In genomic region chr5:102266451-102266850, GRCm38 (mm10) we compare ENCODE assay signal across 21 mouse cellular contexts.
A peak's percentile ranks its signal among the peaks of the same experiment; 100 is the strongest.
DNase-seq lines count a peak whose midpoint lies in the region; ATAC-seq and TF ChIP-seq lines count a peak whose summit lies in the region.
"Had no signal": no experiment of that assay in that cellular context is flagged by ENCODE, and none has a peak within 500 bp of the region (broad histone marks: within the 10 kb centered on the region; RNA-seq: fewer than 3 reads in every experiment).

No protein-coding gene starts in this region.

- peak; percentile 43; the same call in 1 of the 2 replicates for ATAC-seq in kidney, embryonic 14.5 days (ENCODE audit: low FRiP score, low TSS enrichment)
- ATAC-seq in limb, embryonic 11.5 days (ENCODE audit: insufficient number of reproducible peaks, low FRiP score, low TSS enrichment, low read depth) = no peak
- no peak; the same call in 1 of the 2 replicates for ATAC-seq in limb, embryonic 13.5 days (ENCODE audit: low FRiP score, low read depth)
- ATAC-seq: activated CD4-positive, CD25-positive, alpha-beta regulatory T cell, adult 4 months; forebrain, embryonic 16.5 days; inflammation-experienced regulatory T-cells, adult 6 months; Patski had no signal

- TF ChIP-seq CTCF in gastrocnemius, adult 2 months (IDR thresholded peaks at IDR 0.05) = no peak

- no peak overlapping the region for H3K27ac ChIP-seq in kidney, embryonic 14.5 days (ENCODE audit: low read depth, low read length)
- H3K27ac ChIP-seq in limb, embryonic 11.5 days (replicated peaks; ENCODE audit: low read depth, low read length) = no peak overlapping the region
- no peak overlapping the region for H3K27ac ChIP-seq in limb, embryonic 10.5 days
- peak overlapping the region; percentile 39; the same call in 1 of the 2 replicates for H3K27ac ChIP-seq in limb, embryonic 13.5 days
- H3K27ac ChIP-seq in gastrocnemius, adult 2 months = no peak overlapping the region
- H3K27ac ChIP-seq: embryonic facial prominence, embryonic 13.5 days; forebrain, embryonic 12.5 days; heart, embryonic 13.5 days; hindbrain, embryonic 12.5 days had no signal

- intact Hi-C loops in gastrocnemius, adult 2 months (cut with DNase I) = no loop called here

- H3K27me3 ChIP-seq in kidney, embryonic 14.5 days (ENCODE audit: control insufficient read depth, insufficient read depth, low read length) = no peaks in the 10 kb centered on the region
- no peaks in the 10 kb centered on the region for H3K27me3 ChIP-seq in limb, embryonic 11.5 days (ENCODE audit: control insufficient read depth, insufficient read depth, low read length)
- H3K27me3 ChIP-seq in limb, embryonic 10.5 days (ENCODE audit: low read depth, poor library complexity, severe bottlenecking) = no peaks in the 10 kb centered on the region
- H3K27me3 ChIP-seq in limb, embryonic 13.5 days = no peaks in the 10 kb centered on the region
- H3K27me3 ChIP-seq: embryonic facial prominence, embryonic 13.5 days; forebrain, embryonic 12.5 days; heart, embryonic 13.5 days; hindbrain, embryonic 12.5 days had no signal

- DNase-seq in embryo, embryonic 10.5 days (ENCODE audit: low spot score) = peak; percentile 31
- DNase-seq in embryo, embryonic 10 days (ENCODE audit: low spot score) = no peak
- no peak for DNase-seq in kidney, adult 18-20 months
- peak; percentile 26 for DNase-seq in limb, embryonic 11.5 days (ENCODE audit: low spot score)
- no peak for DNase-seq in limb, embryonic 10.5 days (ENCODE audit: low spot score)
- no peak for DNase-seq in gastrocnemius, adult 2 months
- DNase-seq: adrenal gland, postnatal 25 days; cerebellum, adult 8-10 months; cerebellum, postnatal 14 days; gastrocnemius, postnatal 25 days; heart, postnatal 4 days had no signal

- no peaks in the 10 kb centered on the region for H3K36me3 ChIP-seq in kidney, embryonic 14.5 days (ENCODE audit: control insufficient read depth, insufficient read depth, low read length)
- H3K36me3 ChIP-seq in limb, embryonic 11.5 days (ENCODE audit: control insufficient read depth, insufficient read depth, low read length) = no peaks in the 10 kb centered on the region
- H3K36me3 ChIP-seq in limb, embryonic 10.5 days = no peaks in the 10 kb centered on the region
- no peaks in the 10 kb centered on the region for H3K36me3 ChIP-seq in limb, embryonic 13.5 days
- H3K36me3 ChIP-seq: embryonic facial prominence, embryonic 13.5 days; forebrain, embryonic 12.5 days; heart, embryonic 13.5 days; hindbrain, embryonic 12.5 days had no signal

- 34% methylated on average over 11 of the region's 11 CpGs for WGBS in kidney, embryonic 14.5 days
- 68% methylated on average over 11 of the region's 11 CpGs for WGBS in limb, embryonic 11.5 days
- 71% methylated on average over 11 of the region's 11 CpGs for WGBS in limb, embryonic 10.5 days
- 59% methylated on average over 11 of the region's 11 CpGs for WGBS in limb, embryonic 13.5 days

- no peaks in the 10 kb centered on the region for H3K4me1 ChIP-seq in kidney, embryonic 14.5 days (ENCODE audit: control insufficient read depth, insufficient read depth, low read length)
- no peaks in the 10 kb centered on the region for H3K4me1 ChIP-seq in limb, embryonic 11.5 days (ENCODE audit: control insufficient read depth, insufficient read depth, low read length)
- peaks cover 13% of the 10 kb centered on the region; the same call in 1 of the 2 replicates for H3K4me1 ChIP-seq in limb, embryonic 10.5 days
- peaks cover 16% of the 10 kb centered on the region for H3K4me1 ChIP-seq in limb, embryonic 13.5 days
- H3K4me1 ChIP-seq: forebrain, embryonic 12.5 days; heart, embryonic 13.5 days had no signal

- H3K4me2 ChIP-seq in kidney, embryonic 14.5 days (replicated peaks; ENCODE audit: low read depth, low read length) = no peak overlapping the region
- no peak overlapping the region for H3K4me2 ChIP-seq in limb, embryonic 11.5 days (ENCODE audit: low read depth, severe bottlenecking)
- no peak overlapping the region for H3K4me2 ChIP-seq in limb, embryonic 13.5 days (replicated peaks)
- H3K4me2 ChIP-seq: embryonic facial prominence, embryonic 13.5 days; forebrain, embryonic 12.5 days; heart, embryonic 13.5 days; hindbrain, embryonic 12.5 days had no signal

- no peaks in the 10 kb centered on the region for H3K9me3 ChIP-seq in kidney, embryonic 14.5 days (ENCODE audit: control insufficient read depth, low read length)
- no peaks in the 10 kb centered on the region for H3K9me3 ChIP-seq in limb, embryonic 11.5 days (ENCODE audit: control insufficient read depth, low read length)
- no peaks in the 10 kb centered on the region for H3K9me3 ChIP-seq in limb, embryonic 10.5 days (replicated peaks)
- no peaks in the 10 kb centered on the region for H3K9me3 ChIP-seq in limb, embryonic 13.5 days
- H3K9me3 ChIP-seq: embryonic facial prominence, embryonic 13.5 days; forebrain, embryonic 12.5 days; heart, embryonic 13.5 days; hindbrain, embryonic 12.5 days had no signal

- no peak overlapping the region for H3K9ac ChIP-seq in kidney, embryonic 14.5 days (ENCODE audit: low read depth, low read length)
- no peak overlapping the region for H3K9ac ChIP-seq in limb, embryonic 11.5 days (ENCODE audit: low read length)
- no peak overlapping the region for H3K9ac ChIP-seq in limb, embryonic 13.5 days
- H3K9ac ChIP-seq: embryonic facial prominence, embryonic 13.5 days; forebrain, embryonic 12.5 days; heart, embryonic 13.5 days; hindbrain, embryonic 12.5 days had no signal

- H3K4me3 ChIP-seq in kidney, embryonic 14.5 days (ENCODE audit: low read length) = no peak overlapping the region
- H3K4me3 ChIP-seq in limb, embryonic 11.5 days (ENCODE audit: low read depth, low read length) = no peak overlapping the region
- no peak overlapping the region for H3K4me3 ChIP-seq in limb, embryonic 10.5 days
- no peak overlapping the region for H3K4me3 ChIP-seq in limb, embryonic 13.5 days
- no peak overlapping the region for H3K4me3 ChIP-seq in gastrocnemius, adult 2 months
- H3K4me3 ChIP-seq: embryonic facial prominence, embryonic 13.5 days; forebrain, embryonic 12.5 days; heart, embryonic 13.5 days; hindbrain, embryonic 12.5 days had no signal

Comparison
In these comparisons a context has a peak if more than half of its experiments do, and no peak if none do; other contexts are left out.
1. DNase-seq: peak in embryo, embryonic 10.5 days (single experiment) and limb, embryonic 11.5 days (single experiment); none in embryo, embryonic 10 days (single experiment), kidney, adult 18-20 months (single experiment), limb, embryonic 10.5 days (single experiment) and gastrocnemius, adult 2 months (single experiment).